Mouse (Mus musculus): ENCODE data around the gene Lhx1. TPM values are rescaled to one million over a fixed set of nuclear protein-coding genes. Genes with fewer than 3 reads are reported as not detected.

Gene Lhx1
- polyA plus RNA-seq, 2 experiments, result 0.10 TPM; not detected in 1

DNA sequence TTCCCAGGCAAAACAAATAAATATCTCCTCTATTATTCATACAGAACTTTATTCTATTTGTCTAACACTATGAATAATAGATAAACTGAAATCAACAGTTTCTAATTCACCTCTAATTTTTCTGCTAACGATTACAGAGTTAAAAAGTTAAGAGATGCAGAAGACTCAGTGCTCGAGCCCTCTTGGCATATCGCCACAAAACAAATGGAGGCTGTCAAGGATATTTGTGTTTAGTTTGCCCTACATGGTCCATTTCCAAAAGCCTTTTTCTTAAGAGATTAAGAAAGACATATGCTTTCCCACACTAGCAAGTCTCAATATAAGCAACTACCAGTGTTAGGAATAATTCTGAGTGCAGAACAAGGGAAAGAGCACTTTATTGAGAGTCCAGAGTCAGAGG lies 44.9 kb downstream of the Lhx1 start:
- Histone ChIP-seq H3K9me3 (ENCODE audit: control insufficient read depth, low read length) (no peaks in the 10 kb centered on the region), H3K9ac (ENCODE audit: low read depth, low read length, severe bottlenecking) (no peak overlapping the region), H3K36me3 (ENCODE audit: control insufficient read depth, insufficient read depth, low read length) (no peaks in the 10 kb centered on the region), H3K4me1 (ENCODE audit: control insufficient read depth, insufficient read depth, low read length) (no peaks in the 10 kb centered on the region), H3K27ac (replicated peaks; ENCODE audit: low read depth, low read length) (no peak overlapping the region), H3K27me3 (ENCODE audit: control insufficient read depth, insufficient read depth, low read length) (no peaks in the 10 kb centered on the region), H3K4me3 (replicated peaks; ENCODE audit: low read length) (no peak overlapping the region), H3K4me2 (replicated peaks; ENCODE audit: low read depth, low read length, severe bottlenecking) (no peak overlapping the region)
- ATAC-seq (ENCODE audit: low FRiP score, low read depth) (no peak), DNase-seq (ENCODE audit: low spot score) (no peak)
- no peak for TF ChIP-seq POLR2A (IDR thresholded peaks at IDR 0.05; ENCODE audit: borderline replicate concordance, extremely low read depth, insufficient read depth, insufficient read length)
- WGBS, result 73% methylated on average over 3 of the region's 3 CpGs

DNA sequence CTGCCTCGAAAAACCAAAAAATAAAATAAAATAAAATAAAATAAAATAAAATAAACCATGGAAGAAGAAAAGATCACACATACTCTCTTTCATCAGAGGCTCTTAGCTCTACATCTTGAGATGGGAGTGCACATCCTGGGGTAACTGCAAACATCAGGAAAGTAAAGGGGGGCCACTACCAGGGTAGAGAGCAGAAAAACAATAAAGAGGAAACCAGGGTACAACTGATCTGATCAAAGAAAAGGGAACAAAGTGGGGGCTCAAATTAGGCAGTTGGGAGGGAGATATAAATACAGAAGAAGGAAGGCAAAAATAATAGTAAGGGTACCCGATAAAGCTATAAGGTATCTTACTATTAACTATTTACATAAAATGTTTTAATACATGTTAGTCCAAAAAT lies 48.7 kb downstream of the Lhx1 start:
- H3K9me3 ChIP-seq (ENCODE audit: control insufficient read depth, low read length), result no peaks in the 10 kb centered on the region
- WGBS, result 90% methylated on average over 2 of the region's 2 CpGs
- H3K4me2 ChIP-seq (replicated peaks; ENCODE audit: low read depth, low read length, severe bottlenecking), result no peak overlapping the region
- H3K27me3 ChIP-seq (ENCODE audit: control insufficient read depth, insufficient read depth, low read length), result no peaks in the 10 kb centered on the region
- TF ChIP-seq POLR2A (IDR thresholded peaks at IDR 0.05; ENCODE audit: borderline replicate concordance, extremely low read depth, insufficient read depth, insufficient read length), result no peak
- no peak overlapping the region for H3K9ac ChIP-seq (ENCODE audit: low read depth, low read length, severe bottlenecking)
- H3K27ac ChIP-seq (replicated peaks; ENCODE audit: low read depth, low read length), result no peak overlapping the region
- ATAC-seq (ENCODE audit: low FRiP score, low read depth) (no peak), DNase-seq (ENCODE audit: low spot score) (no peak)
- H3K36me3 ChIP-seq (ENCODE audit: control insufficient read depth, insufficient read depth, low read length), result 0 out of 2 replicates have a peak, but pooled peaks cover 7% of the 10 kb centered on the region
- H3K4me1 ChIP-seq (ENCODE audit: control insufficient read depth, insufficient read depth, low read length), result no peaks in the 10 kb centered on the region
- H3K4me3 ChIP-seq (replicated peaks; ENCODE audit: low read length), result no peak overlapping the region

DNA sequence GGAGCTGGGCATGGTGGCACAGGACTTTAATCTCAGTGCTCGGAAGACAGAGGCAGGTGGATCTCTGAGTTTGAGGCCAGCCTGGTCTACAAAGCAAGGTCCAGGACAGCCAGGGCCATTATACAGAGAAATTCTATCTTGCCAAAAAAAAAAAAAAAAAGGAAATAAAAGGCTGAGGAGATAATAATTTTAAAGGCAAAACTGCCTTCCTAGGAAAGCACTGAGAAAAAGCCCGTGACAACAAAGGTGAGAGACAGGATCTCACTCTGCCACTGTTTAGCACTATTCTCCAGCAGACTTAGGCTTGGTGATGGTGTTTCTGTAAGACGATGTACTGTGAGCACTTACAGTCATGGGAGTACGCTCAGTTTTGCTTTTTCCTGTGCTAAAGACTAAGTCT lies 49.3 kb downstream of the Lhx1 start:
- no peak overlapping the region for H3K27ac ChIP-seq (replicated peaks; ENCODE audit: low read depth, low read length)
- H3K9me3 ChIP-seq (ENCODE audit: control insufficient read depth, low read length), result no peaks in the 10 kb centered on the region
- no peaks in the 10 kb centered on the region for H3K4me1 ChIP-seq (ENCODE audit: control insufficient read depth, insufficient read depth, low read length)
- H3K36me3 ChIP-seq (ENCODE audit: control insufficient read depth, insufficient read depth, low read length), result peaks cover 12% of the 10 kb centered on the region
- no peak overlapping the region for H3K4me3 ChIP-seq (replicated peaks; ENCODE audit: low read length)
- TF ChIP-seq POLR2A (IDR thresholded peaks at IDR 0.05; ENCODE audit: borderline replicate concordance, extremely low read depth, insufficient read depth, insufficient read length), result no peak
- DNase-seq (ENCODE audit: low spot score) (no peak), ATAC-seq (ENCODE audit: low FRiP score, low read depth) (no peak)
- 93% methylated on average over 4 of the region's 4 CpGs for WGBS
- H3K27me3 ChIP-seq (ENCODE audit: control insufficient read depth, insufficient read depth, low read length), result no peaks in the 10 kb centered on the region
- H3K4me2 ChIP-seq (replicated peaks; ENCODE audit: low read depth, low read length, severe bottlenecking), result no peak overlapping the region
- no peak overlapping the region for H3K9ac ChIP-seq (ENCODE audit: low read depth, low read length, severe bottlenecking)

DNA sequence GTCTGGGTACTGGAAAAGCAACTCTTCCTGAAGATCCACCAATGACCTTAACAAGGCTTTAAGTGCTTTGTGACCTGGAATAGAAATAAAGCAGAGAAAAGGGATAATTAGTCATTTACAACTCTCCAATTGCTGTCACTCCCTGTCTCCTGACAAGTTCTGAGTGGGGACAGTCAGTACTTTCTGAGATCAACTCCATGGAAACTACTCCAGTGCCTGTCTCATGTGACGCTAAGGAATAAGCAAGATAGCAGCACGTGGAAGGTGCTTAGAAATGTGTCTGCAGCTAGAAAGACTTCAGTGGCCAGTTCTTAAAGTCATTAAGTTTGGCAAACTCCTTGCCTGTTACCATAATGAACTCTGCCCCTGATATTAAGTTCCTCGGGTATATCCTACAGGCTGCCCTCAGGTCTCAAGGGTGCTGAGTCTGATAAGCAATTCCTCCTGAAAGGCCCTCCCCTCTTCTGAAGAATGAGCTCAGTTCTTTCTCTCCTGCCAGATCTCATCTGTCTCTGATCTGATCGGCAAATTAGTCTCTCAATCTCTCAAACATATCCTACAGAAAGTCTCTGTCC lies 52.2 kb downstream of the Lhx1 start:
- no peaks in the 10 kb centered on the region for H3K4me1 ChIP-seq (ENCODE audit: control insufficient read depth, insufficient read depth, low read length)
- H3K36me3 ChIP-seq (ENCODE audit: control insufficient read depth, insufficient read depth, low read length), result peaks cover 21% of the 10 kb centered on the region
- H3K9ac ChIP-seq (ENCODE audit: low read depth, low read length, severe bottlenecking), result no peak overlapping the region
- no peaks in the 10 kb centered on the region for H3K27me3 ChIP-seq (ENCODE audit: control insufficient read depth, insufficient read depth, low read length)
- TF ChIP-seq POLR2A (IDR thresholded peaks at IDR 0.05; ENCODE audit: borderline replicate concordance, extremely low read depth, insufficient read depth, insufficient read length), result no peak
- no peaks in the 10 kb centered on the region for H3K9me3 ChIP-seq (ENCODE audit: control insufficient read depth, low read length)
- 82% methylated on average over 4 of the region's 4 CpGs for WGBS
- no peak for ATAC-seq (ENCODE audit: low FRiP score, low read depth)
- no peak overlapping the region for H3K27ac ChIP-seq (replicated peaks; ENCODE audit: low read depth, low read length)
- no peak overlapping the region for H3K4me3 ChIP-seq (replicated peaks; ENCODE audit: low read length)
- no peak for DNase-seq (ENCODE audit: low spot score)
- H3K4me2 ChIP-seq (replicated peaks; ENCODE audit: low read depth, low read length, severe bottlenecking), result no peak overlapping the region

Other genes starting within 250 kb of the Lhx1 start
- 8.7 and 12.3 TPM in 2 replicates for gene Aatf, start 12.0 kb downstream of the Lhx1 start, polyA plus RNA-seq (2012; rRNA removed)
- 44.3 and 44.8 TPM in 2 replicates for gene Aatf, start 12.0 kb downstream of the Lhx1 start, polyA plus RNA-seq (2014; fragmentation: Nextera tagmentation; extraction: Ambion mirVana)